Mouse (Mus musculus): ENCODE results near the gene Ubac2. TPM values are rescaled to one million over a fixed set of nuclear protein-coding genes. Genes with fewer than 3 reads are reported as not detected.

Gene Ubac2
- polyA plus RNA-seq (2014; fragmentation: Illumina TruSeq; extraction: RNeasy Lipid Tissue Mini Kit (QIAGEN cat#74804); ENCODE audit: low read depth, low replicate concordance), result 10.2 TPM

DNA sequence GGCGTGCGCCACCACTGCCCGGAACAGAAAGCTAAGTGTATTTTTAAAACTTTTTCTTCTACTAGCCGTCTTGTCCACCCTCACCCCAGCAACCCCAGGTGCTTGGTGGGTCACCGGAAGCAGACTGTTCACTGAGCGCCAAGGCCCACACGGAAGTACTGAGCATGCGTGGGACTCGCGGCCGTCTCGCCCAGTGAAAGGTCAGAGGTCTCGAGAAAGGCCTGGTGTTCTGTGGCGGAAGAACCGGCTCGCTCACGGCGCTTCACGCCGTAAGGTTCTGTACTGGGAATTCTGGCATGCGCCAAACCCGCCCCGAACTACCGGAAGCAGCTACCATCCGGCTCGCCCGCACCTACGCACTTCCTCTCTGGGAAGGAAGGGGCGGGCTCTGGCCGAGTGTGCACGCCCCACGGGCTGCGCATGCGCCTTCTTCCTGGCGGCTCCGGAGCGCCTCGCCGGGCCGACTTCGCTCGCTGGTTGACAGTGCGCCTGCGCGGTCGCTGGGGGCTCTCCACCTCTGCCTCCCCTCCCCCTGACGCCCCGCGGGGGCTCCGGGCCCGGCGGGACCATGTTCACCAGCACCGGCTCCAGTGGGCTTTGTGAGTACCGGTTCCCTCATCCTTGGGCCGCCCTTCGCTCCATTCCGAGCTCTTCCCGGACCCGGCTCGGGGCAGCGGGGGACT, at the start of gene Ubac2:
Ubac2 (plus strand) TSS at position 445 of the 683 bp plus-strand sequence.

GRCm38 (mm10) chr14:121915621-121916020, 37.2 kb downstream of the Ubac2 start, which contains the start of gene Gpr18:
TSS of gene Gpr18 (minus strand) at chr14:121915781.

GRCm38 (mm10) chr14:121964990-121965389, 86.6 kb downstream of the Ubac2 start, which contains the start of gene Gpr183:
TSS of gene Gpr183 (minus strand) at chr14:121965195.

DNA sequence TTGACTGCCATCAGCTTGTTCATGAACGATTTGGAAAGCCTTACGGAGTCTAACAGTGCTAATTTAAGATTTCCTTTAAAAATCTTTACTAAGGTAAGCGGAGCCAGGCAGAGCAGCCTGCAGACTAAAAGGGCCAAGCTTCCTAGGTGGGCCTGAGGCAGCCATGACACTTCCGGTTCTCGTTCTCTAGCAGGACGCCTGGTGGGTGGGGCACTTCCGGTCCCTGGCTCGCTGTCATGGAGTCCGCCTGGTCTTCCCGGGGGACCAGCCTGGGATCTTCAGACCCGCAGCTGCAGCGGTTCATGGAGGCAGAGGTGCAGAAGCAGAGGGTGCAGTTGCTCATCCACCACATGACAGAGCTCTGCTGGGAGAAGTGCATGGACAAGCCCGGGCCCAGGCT, 156.0 kb downstream of the Ubac2 start, which contains the start of gene Timm8a2:
Timm8a2 (plus strand) TSS at position 224 of the 400 bp plus-strand sequence.

Other genes with a start within 250 kb of the Ubac2 start
- 26.0 TPM for gene Dock9, start 80.8 kb upstream of the Ubac2 start, polyA plus RNA-seq (2014; fragmentation: Illumina TruSeq; extraction: RNeasy Lipid Tissue Mini Kit (QIAGEN cat#74804); ENCODE audit: low read depth, low replicate concordance)
- 0.41 TPM for gene Gpr18, start 37.2 kb downstream of the Ubac2 start, polyA plus RNA-seq (2014; fragmentation: Illumina TruSeq; extraction: RNeasy Lipid Tissue Mini Kit (QIAGEN cat#74804); ENCODE audit: low read depth, low replicate concordance)
- gene Gpr183, start 86.6 kb downstream of the Ubac2 start, polyA plus RNA-seq (2014; fragmentation: Illumina TruSeq; extraction: RNeasy Lipid Tissue Mini Kit (QIAGEN cat#74804); ENCODE audit: low read depth, low replicate concordance), result 0.47 TPM
- not detected for gene Timm8a2, start 156.1 kb downstream of the Ubac2 start, polyA plus RNA-seq (2014; fragmentation: Illumina TruSeq; extraction: RNeasy Lipid Tissue Mini Kit (QIAGEN cat#74804); ENCODE audit: low read depth, low replicate concordance)
- 663 TPM for gene Tm9sf2, start 228.4 kb downstream of the Ubac2 start, polyA plus RNA-seq (2014; fragmentation: Illumina TruSeq; extraction: RNeasy Lipid Tissue Mini Kit (QIAGEN cat#74804); ENCODE audit: low read depth, low replicate concordance)